Mouse (Mus musculus) stomach, embryonic 16.5 days (tissue): ENCODE measurements around the gene Clint1. TPM values are rescaled to one million over a fixed set of nuclear protein-coding genes. Genes with fewer than 3 reads are reported as not detected.

ENCODE experiments used
- ATAC-seq: fragments of 200-750 bp; cut with Nextera tagmentation; 2 replicates; pipeline ENCODE4 v1.8.0; 2017; ENCODE audit warnings: moderate number of reproducible peaks, moderate TSS enrichment; ENCODE audit not compliant: insufficient read depth, low FRiP score
- H3K27ac ChIP-seq: fragments of 300-500 bp; sonication (generic); 2 replicates; pipeline ENCODE4 v1.5.1; 2014; ENCODE audit warnings: low read length
- H3K27me3 ChIP-seq: fragments of 300-500 bp; sonication (generic); 2 replicates; pipeline ENCODE4 v1.6.1; 2014; ENCODE audit warnings: low read length, control low read depth, mixed read lengths; ENCODE audit not compliant: control insufficient read depth, insufficient read depth
- H3K36me3 ChIP-seq: fragments of 300-500 bp; sonication (generic); 2 replicates; pipeline ENCODE4 v1.6.1; 2014; ENCODE audit warnings: low read length; ENCODE audit not compliant: control insufficient read depth, insufficient read depth
- H3K4me1 ChIP-seq: fragments of 300-500 bp; sonication (generic); 2 replicates; pipeline ENCODE4 v1.6.1; 2014; ENCODE audit warnings: low read length, control low read depth, mixed read lengths; ENCODE audit not compliant: control insufficient read depth, insufficient read depth
- H3K4me2 ChIP-seq: fragments of 300-500 bp; sonication (generic); 2 replicates; pipeline ENCODE4 v1.6.1; 2014; ENCODE audit warnings: low read depth, low read length, mixed read lengths
- H3K4me3 ChIP-seq: fragments of 300-500 bp; sonication (generic); replicated peaks from 2 replicates; pipeline ENCODE4 v1.5.1; 2014; ENCODE audit warnings: mild to moderate bottlenecking, low read length
- H3K9ac ChIP-seq: fragments of 300-500 bp; sonication (generic); 2 replicates; pipeline ENCODE4 v1.6.1; 2014; ENCODE audit warnings: low read length
- H3K9me3 ChIP-seq: fragments of 300-500 bp; sonication (generic); replicated peaks from 2 replicates; pipeline ENCODE4 v1.6.1; 2016; ENCODE audit warnings: low read length, control low read depth; ENCODE audit not compliant: control insufficient read depth
- WGBS: fragments of 180-500 bp; shearing (Covaris S2); extraction: QIAGEN DNeasy Blood & Tissue Kit; methylation state at CpG from one replicate; pipeline ENCODE4 v1.1.7; 2014; 5-methylcytosine and 5-hydroxymethylcytosine counted together
- polyA plus RNA-seq: library from polyadenylated mRNA; unstranded; fragments of >200 nt; fragmentation: Nextera tagmentation; extraction: Ambion mirVana; gene quantifications from 2 replicates; pipeline ENCODE4 v1.2.1, GENCODE M21; 2015

Gene Clint1
- polyA plus RNA-seq, 1 experiment from 2014 or later, result 85.6 TPM

- H3K9me3 ChIP-seq, result no peaks in the 10 kb centered on the region
- no peak overlapping the region for H3K4me2 ChIP-seq
- H3K27ac ChIP-seq, result no peak overlapping the region
- H3K36me3 ChIP-seq, result peaks cover 14% of the 10 kb centered on the region
- no peaks in the 10 kb centered on the region for H3K27me3 ChIP-seq
- ATAC-seq, result no peak
- H3K4me3 ChIP-seq, result no peak overlapping the region
- no peaks in the 10 kb centered on the region for H3K4me1 ChIP-seq
- 88% methylated on average over 8 of the region's 8 CpGs for WGBS
- H3K9ac ChIP-seq, result no peak overlapping the region
Observed at GRCm38 (mm10) chr11:45906109-45906786, 54.4 kb downstream of the Clint1 start.

- Histone ChIP-seq H3K4me2 (no peak overlapping the region), H3K27ac (no peak overlapping the region), H3K36me3 (peaks cover 14% of the 10 kb centered on the region), H3K4me3 (no peak overlapping the region), H3K4me1 (no peaks in the 10 kb centered on the region), H3K27me3 (no peaks in the 10 kb centered on the region), H3K9me3 (no peaks in the 10 kb centered on the region), H3K9ac (no peak overlapping the region)
- no peak for ATAC-seq
- 75% methylated on average over 5 of the region's 5 CpGs for WGBS
Observed at GRCm38 (mm10) chr11:45907301-45907700, 55.5 kb downstream of the Clint1 start.

- Histone ChIP-seq H3K9ac (no peak overlapping the region), H3K4me1 (no peaks in the 10 kb centered on the region), H3K27ac (no peak overlapping the region), H3K4me3 (no peak overlapping the region), H3K27me3 (no peaks in the 10 kb centered on the region), H3K36me3 (peaks cover 14% of the 10 kb centered on the region; the same call in 1 of the 2 replicates), H3K4me2 (no peak overlapping the region), H3K9me3 (no peaks in the 10 kb centered on the region)
- ATAC-seq, result no peak
- WGBS, result 89% methylated on average over 7 of the region's 7 CpGs
Observed at GRCm38 (mm10) chr11:45908070-45908469, 56.2 kb downstream of the Clint1 start.

- Histone ChIP-seq H3K9me3 (no peaks in the 10 kb centered on the region), H3K4me2 (no peak overlapping the region), H3K27ac (no peak overlapping the region), H3K36me3 (peaks cover 14% of the 10 kb centered on the region; the same call in 1 of the 2 replicates), H3K27me3 (no peaks in the 10 kb centered on the region), H3K4me3 (no peak overlapping the region), H3K4me1 (no peaks in the 10 kb centered on the region), H3K9ac (no peak overlapping the region)
- 95% methylated on average over 7 of the region's 7 CpGs for WGBS
- no peak for ATAC-seq
Observed at GRCm38 (mm10) chr11:45908894-45909293, 57.0 kb downstream of the Clint1 start.

GRCm38 (mm10) chr11:45910701-45911100 is 58.9 kb downstream of the Clint1 start:
- Histone ChIP-seq H3K9me3 (no peaks in the 10 kb centered on the region), H3K36me3 (peaks cover 14% of the 10 kb centered on the region; the same call in 1 of the 2 replicates)
- 94% methylated on average over 5 of the region's 5 CpGs for WGBS

GRCm38 (mm10) chr11:45916196-45916595 is 64.3 kb downstream of the Clint1 start:
- WGBS, result 78% methylated on average over 10 of the region's 10 CpGs
- Histone ChIP-seq H3K9ac (no peak overlapping the region), H3K4me1 (no peaks in the 10 kb centered on the region), H3K27ac (no peak overlapping the region), H3K27me3 (no peaks in the 10 kb centered on the region), H3K36me3 (no peaks in the 10 kb centered on the region), H3K4me3 (no peak overlapping the region), H3K9me3 (no peaks in the 10 kb centered on the region), H3K4me2 (no peak overlapping the region)
- no peak for ATAC-seq

More at GRCm38 (mm10) chr11:45910701-45911100, 58.9 kb downstream of the Clint1 start:
- no peak overlapping the region for H3K27ac ChIP-seq
- no peak overlapping the region for H3K9ac ChIP-seq
- H3K27me3 ChIP-seq, result no peaks in the 10 kb centered on the region
- H3K4me1 ChIP-seq, result no peaks in the 10 kb centered on the region
- ATAC-seq, result no peak
- no peak overlapping the region for H3K4me3 ChIP-seq
- no peak overlapping the region for H3K4me2 ChIP-seq

- H3K9me3 ChIP-seq, result no peaks in the 10 kb centered on the region
- ATAC-seq, result no peak
- no peaks in the 10 kb centered on the region for H3K4me1 ChIP-seq
- no peak overlapping the region for H3K9ac ChIP-seq
- H3K4me3 ChIP-seq, result no peak overlapping the region
- no peaks in the 10 kb centered on the region for H3K27me3 ChIP-seq
- H3K4me2 ChIP-seq, result no peak overlapping the region
- 95% methylated on average over 6 of the region's 6 CpGs for WGBS
- no peak overlapping the region for H3K27ac ChIP-seq
- H3K36me3 ChIP-seq, result no peaks in the 10 kb centered on the region
Observed at GRCm38 (mm10) chr11:45918018-45918417, 66.2 kb downstream of the Clint1 start.

GRCm38 (mm10) chr11:45918836-45919235 is 67.0 kb downstream of the Clint1 start:
- no peak for ATAC-seq
- H3K4me3 ChIP-seq, result no peak overlapping the region
- no peaks in the 10 kb centered on the region for H3K4me1 ChIP-seq
- no peaks in the 10 kb centered on the region for H3K9me3 ChIP-seq
- no peaks in the 10 kb centered on the region for H3K36me3 ChIP-seq
- no peak overlapping the region for H3K4me2 ChIP-seq
- 76% methylated on average over 4 of the region's 4 CpGs for WGBS
- no peak overlapping the region for H3K27ac ChIP-seq
- H3K27me3 ChIP-seq, result no peaks in the 10 kb centered on the region
- no peak overlapping the region for H3K9ac ChIP-seq

GRCm38 (mm10) chr11:45921026-45921425 is 69.2 kb downstream of the Clint1 start:
- Histone ChIP-seq H3K36me3 (no peaks in the 10 kb centered on the region), H3K4me2 (no peak overlapping the region), H3K4me1 (no peaks in the 10 kb centered on the region), H3K9me3 (no peaks in the 10 kb centered on the region), H3K27me3 (no peaks in the 10 kb centered on the region), H3K4me3 (no peak overlapping the region), H3K9ac (no peak overlapping the region), H3K27ac (no peak overlapping the region)
- ATAC-seq, result no peak
- whole genome bisulfite sequencing, result 46% methylated on average over 8 of the region's 8 CpGs
